Mouse (Mus musculus): ENCODE measurements around the gene Arid3a. TPM values are rescaled to one million over a fixed set of nuclear protein-coding genes. Genes with fewer than 3 reads are reported as not detected.
A peak's percentile ranks its signal among the peaks of the same experiment; 100 is the strongest.

Arid3a gene
- total RNA-seq, 2 experiments from 2014 or later: 1.8 to 2.1 TPM

GRCm38 (mm10) chr10:79989272-79989786 lies 62.5 kb downstream of the Arid3a start:
- no peak for DNase-seq
- H3K27ac ChIP-seq: peak overlapping the region; percentile 99
- TF ChIP-seq CTCF (IDR thresholded peaks at IDR 0.05): no peak
- intact Hi-C loops (cut with DNase I): loop anchor here (5.0 kb wide), 1 partner anchor 63 kb away; no protein-coding TSS in a partner anchor
- peak overlapping the region; percentile 88 for H3K4me3 ChIP-seq

GRCm38 (mm10) chr10:79989870-79990269 lies 63.0 kb downstream of the Arid3a start:
- intact Hi-C loops (cut with DNase I): loop anchor here (5.0 kb wide), 1 partner anchor 62 kb away; no protein-coding TSS in a partner anchor
- DNase-seq: no peak
- no peak for TF ChIP-seq CTCF (IDR thresholded peaks at IDR 0.05)
- Histone ChIP-seq H3K4me3 (peak overlapping the region; percentile 88), H3K27ac (peak overlapping the region; percentile 99)

- no peak for DNase-seq
- intact Hi-C loops (cut with DNase I): no loop called here
- TF ChIP-seq CTCF (IDR thresholded peaks at IDR 0.05): no peak
- Histone ChIP-seq H3K4me3 (peak overlapping the region; percentile 7), H3K27ac (no peak overlapping the region)
Observed at GRCm38 (mm10) chr10:79991099-79991498, 64.3 kb downstream of the Arid3a start.

- Histone ChIP-seq H3K4me3 (no peak overlapping the region), H3K27ac (no peak overlapping the region)
- intact Hi-C loops (cut with DNase I): no loop called here
- peak; percentile 29; the same call in 1 of the 2 replicates for TF ChIP-seq CTCF (IDR thresholded peaks at IDR 0.05)
- DNase-seq: no peak
Observed at GRCm38 (mm10) chr10:79991548-79991947, 64.7 kb downstream of the Arid3a start.

GRCm38 (mm10) chr10:79994397-79995115 lies 67.7 kb downstream of the Arid3a start:
- no peak for TF ChIP-seq CTCF (IDR thresholded peaks at IDR 0.05)
- intact Hi-C loops (cut with DNase I): loop anchor here (5.0 kb wide), 1 partner anchor 43 kb away; the partner anchor contains the start of gene Polr2e
- Histone ChIP-seq H3K27ac (0 out of 2 replicates have a peak overlapping the region, but pooled peaks have one; percentile 31), H3K4me3 (no peak overlapping the region)
- no peak for DNase-seq

- intact Hi-C loops (cut with DNase I): loop anchor here (5.0 kb wide), 1 partner anchor 42 kb away; the partner anchor contains the start of gene Polr2e
- Histone ChIP-seq H3K27ac (peak overlapping the region; percentile 86), H3K4me3 (peak overlapping the region; percentile 83; the same call in 1 of the 2 replicates)
- no peak for DNase-seq
- TF ChIP-seq CTCF (IDR thresholded peaks at IDR 0.05): no peak
Observed at GRCm38 (mm10) chr10:79995636-79996035, 68.8 kb downstream of the Arid3a start.

GRCm38 (mm10) chr10:79996272-79997033 lies 69.6 kb downstream of the Arid3a start, which contains the start of gene Abca7:
Gene Abca7 (plus strand): TSS chr10:79996494.
- intact Hi-C loops (cut with DNase I): loop anchor here (5.0 kb wide), 1 partner anchor 41 kb away; the partner anchor contains the start of gene Polr2e
- Histone ChIP-seq H3K4me3 (peak within 1 kb of the TSS; percentile 83), H3K27ac (peak within 1 kb of the TSS; percentile 86)
- no peak for TF ChIP-seq CTCF (IDR thresholded peaks at IDR 0.05)
- DNase-seq: peak; percentile 99

GRCm38 (mm10) chr10:79997034-79997760 lies 70.4 kb downstream of the Arid3a start:
- H3K4me3 ChIP-seq: peak overlapping the region; percentile 83
- TF ChIP-seq CTCF (IDR thresholded peaks at IDR 0.05): no peak
- H3K27ac ChIP-seq: peak overlapping the region; percentile 86
- intact Hi-C loops (cut with DNase I): loop anchor here (5.0 kb wide), 1 partner anchor 40 kb away; the partner anchor contains the start of gene Polr2e
- peak; percentile 78 for DNase-seq

GRCm38 (mm10) chr10:79997819-79998218 lies 71.0 kb downstream of the Arid3a start:
- H3K4me3 ChIP-seq: peak overlapping the region; percentile 83
- DNase-seq: no peak
- no peak overlapping the region for H3K27ac ChIP-seq
- no peak for TF ChIP-seq CTCF (IDR thresholded peaks at IDR 0.05)
- intact Hi-C loops (cut with DNase I): loop anchor here (5.0 kb wide), 1 partner anchor 39 kb away; the partner anchor contains the start of gene Polr2e

GRCm38 (mm10) chr10:80001945-80002344 lies 75.1 kb downstream of the Arid3a start:
- H3K27ac ChIP-seq: no peak overlapping the region
- H3K4me3 ChIP-seq: no peak overlapping the region
- no peak for TF ChIP-seq CTCF (IDR thresholded peaks at IDR 0.05)
- intact Hi-C loops (cut with DNase I): no loop called here
- DNase-seq: no peak

- intact Hi-C loops (cut with DNase I): no loop called here
- no peak for DNase-seq
- TF ChIP-seq CTCF (IDR thresholded peaks at IDR 0.05): no peak
- Histone ChIP-seq H3K4me3 (no peak overlapping the region), H3K27ac (peak overlapping the region; percentile 60)
Observed at GRCm38 (mm10) chr10:80002829-80003228, 76.0 kb downstream of the Arid3a start.

All from gastrocnemius, adult 2 months (tissue).